Mouse (Mus musculus): Measurements from ENCODE around the gene Gja10. TPM values are rescaled to one million over a fixed set of nuclear protein-coding genes. Genes with fewer than 3 reads are reported as not detected.

The Gja10 gene
- not detected in 2 replicates for polyA plus RNA-seq (2012; rRNA removed)

DNA sequence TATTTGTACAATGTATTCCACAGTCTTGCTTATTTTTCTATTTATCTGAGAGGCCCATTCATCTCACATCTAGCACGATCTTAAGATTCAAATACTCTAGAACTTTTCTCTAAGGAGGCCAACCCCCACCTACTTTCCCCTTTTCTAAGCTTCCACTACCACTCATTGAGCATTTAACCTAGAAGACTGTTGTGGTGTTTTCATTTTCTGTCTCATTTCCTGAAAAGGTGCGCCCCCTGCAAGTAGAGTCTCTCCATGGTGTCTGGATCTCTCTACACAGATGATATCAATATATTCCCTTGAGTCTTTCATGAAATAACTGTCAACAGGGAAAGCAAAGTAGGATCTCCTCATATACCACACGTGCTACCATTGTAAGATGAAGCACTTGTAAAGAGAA lies at the start of gene Gja10:
TSS of gene Gja10 (minus strand) at position 101 of the 400 bp plus-strand sequence.
- Histone ChIP-seq H3K4me3 (replicated peaks; ENCODE audit: insufficient read depth, low read depth, low read length) (no peak within 1 kb of the TSS), H3K27me3 (ENCODE audit: control insufficient read depth, insufficient read depth, low read length) (no peaks in the 10 kb centered on the region), H3K27ac (ENCODE audit: insufficient read depth, low read length) (no peak within 1 kb of the TSS), H3K4me1 (ENCODE audit: control insufficient read depth, insufficient read depth, low read length) (no peaks in the 10 kb centered on the region)
- TF ChIP-seq POLR2A (IDR thresholded peaks at IDR 0.05; ENCODE audit: borderline replicate concordance, insufficient read depth, low read length) (no peak), CTCF (IDR thresholded peaks at IDR 0.05; ENCODE audit: borderline replicate concordance, insufficient read depth, low read depth, low read length) (no peak)
- 60% methylated on average over 3 of the region's 3 CpGs for WGBS
- DNase-seq, result no peak

DNA sequence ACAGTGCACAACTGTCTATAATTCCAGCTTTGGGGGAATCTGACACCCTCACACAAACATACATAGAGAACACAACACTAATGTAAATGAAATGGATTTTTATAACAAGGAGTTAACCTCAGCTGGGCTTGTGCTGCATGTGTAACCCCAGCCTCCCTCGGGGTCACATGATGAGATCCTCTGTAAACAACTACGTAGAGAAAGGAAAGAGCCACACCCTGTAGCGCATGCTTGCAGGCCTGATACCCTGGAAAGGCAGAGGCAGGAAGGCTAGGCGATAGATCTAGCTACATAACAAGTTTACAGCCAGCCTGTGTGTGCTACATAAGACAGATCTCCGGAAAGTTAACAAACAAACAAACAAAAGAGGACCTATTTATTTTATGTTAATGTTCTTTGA lies 49.1 kb upstream of the Gja10 start:
- no peaks in the 10 kb centered on the region for H3K4me1 ChIP-seq (ENCODE audit: control insufficient read depth, insufficient read depth, low read length)
- TF ChIP-seq POLR2A (IDR thresholded peaks at IDR 0.05; ENCODE audit: borderline replicate concordance, insufficient read depth, low read length) (no peak), CTCF (IDR thresholded peaks at IDR 0.05; ENCODE audit: borderline replicate concordance, insufficient read depth, low read depth, low read length) (no peak)
- no peaks in the 10 kb centered on the region for H3K27me3 ChIP-seq (ENCODE audit: control insufficient read depth, insufficient read depth, low read length)
- H3K27ac ChIP-seq (ENCODE audit: insufficient read depth, low read length), result no peak overlapping the region
- DNase-seq, result no peak
- H3K4me3 ChIP-seq (replicated peaks; ENCODE audit: insufficient read depth, low read depth, low read length), result no peak overlapping the region
- 86% methylated on average over 5 of the region's 5 CpGs for WGBS

- H3K4me1 ChIP-seq (ENCODE audit: control insufficient read depth, insufficient read depth, low read length), result no peaks in the 10 kb centered on the region; the same call in 1 of the 2 replicates
- no peak overlapping the region for H3K4me3 ChIP-seq (replicated peaks; ENCODE audit: insufficient read depth, low read depth, low read length)
- no peaks in the 10 kb centered on the region for H3K27me3 ChIP-seq (ENCODE audit: control insufficient read depth, insufficient read depth, low read length)
- no peak overlapping the region for H3K27ac ChIP-seq (ENCODE audit: insufficient read depth, low read length)
- TF ChIP-seq POLR2A (IDR thresholded peaks at IDR 0.05; ENCODE audit: borderline replicate concordance, insufficient read depth, low read length) (no peak), CTCF (IDR thresholded peaks at IDR 0.05; ENCODE audit: borderline replicate concordance, insufficient read depth, low read depth, low read length) (no peak)
- no peak for DNase-seq
These were observed 19.1 kb upstream of the Gja10 start for GRCm38 (mm10) chr4:32621637-32622036.

DNA sequence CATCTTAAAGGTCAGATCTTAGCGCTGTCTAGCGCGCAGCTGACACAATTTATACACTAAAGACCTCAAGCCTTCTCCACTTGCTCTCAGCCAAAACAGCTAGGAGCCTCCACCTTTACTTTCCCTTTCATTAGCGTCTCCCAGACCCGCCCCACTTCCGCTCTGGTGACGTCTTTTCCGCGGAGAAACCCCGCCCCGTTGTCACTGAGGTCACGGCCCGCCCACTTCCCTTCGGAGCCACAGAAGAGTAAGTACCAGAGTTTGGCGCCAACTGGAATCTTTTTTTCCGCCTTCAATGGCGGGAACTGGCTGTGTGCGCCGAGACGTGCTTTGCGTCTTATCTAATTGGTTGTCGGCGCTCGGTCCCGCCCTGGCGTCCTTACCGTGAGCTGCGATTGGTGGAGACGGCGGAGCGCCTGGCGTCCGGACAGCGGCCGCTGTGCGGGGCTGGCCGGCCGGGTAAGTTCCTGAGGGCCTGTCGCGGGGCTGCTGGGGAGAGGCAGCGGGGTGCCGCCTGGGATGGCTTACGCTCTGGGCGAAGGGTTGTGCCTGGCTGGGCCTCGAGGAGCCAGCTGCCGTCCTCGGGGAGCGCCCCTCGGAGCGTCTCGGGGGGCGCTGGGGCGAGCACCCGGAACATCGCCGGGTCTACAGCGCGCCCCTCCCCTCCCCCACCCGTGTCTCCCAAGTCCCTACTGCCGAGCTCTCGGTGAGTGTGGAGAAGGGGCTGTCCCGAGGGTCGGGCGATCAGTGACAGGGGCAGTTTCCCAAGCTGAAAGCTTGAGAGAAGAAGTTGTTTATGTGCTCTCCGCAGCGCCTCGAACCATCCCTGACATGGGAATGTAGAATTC lies 12.7 kb upstream of the Gja10 start, which contains the start of gene Casp8ap2:
TSS of gene Casp8ap2 (plus strand) at position 418 of the 848 bp plus-strand sequence.
- TF ChIP-seq POLR2A (IDR thresholded peaks at IDR 0.05; ENCODE audit: borderline replicate concordance, insufficient read depth, low read length) (peak; percentile 85), CTCF (IDR thresholded peaks at IDR 0.05; ENCODE audit: borderline replicate concordance, insufficient read depth, low read depth, low read length) (no peak)
- WGBS, result under 1% methylated on average over 67 of the region's 67 CpGs
- Histone ChIP-seq H3K27me3 (ENCODE audit: control insufficient read depth, insufficient read depth, low read length) (no peaks in the 10 kb centered on the region), H3K27ac (ENCODE audit: insufficient read depth, low read length) (peak within 1 kb of the TSS; percentile 26; the same call in 1 of the 2 replicates), H3K4me3 (replicated peaks; ENCODE audit: insufficient read depth, low read depth, low read length) (peak within 1 kb of the TSS; percentile 65), H3K4me1 (ENCODE audit: control insufficient read depth, insufficient read depth, low read length) (no peaks in the 10 kb centered on the region)
- DNase-seq, result peak; percentile 99 to 100

DNA sequence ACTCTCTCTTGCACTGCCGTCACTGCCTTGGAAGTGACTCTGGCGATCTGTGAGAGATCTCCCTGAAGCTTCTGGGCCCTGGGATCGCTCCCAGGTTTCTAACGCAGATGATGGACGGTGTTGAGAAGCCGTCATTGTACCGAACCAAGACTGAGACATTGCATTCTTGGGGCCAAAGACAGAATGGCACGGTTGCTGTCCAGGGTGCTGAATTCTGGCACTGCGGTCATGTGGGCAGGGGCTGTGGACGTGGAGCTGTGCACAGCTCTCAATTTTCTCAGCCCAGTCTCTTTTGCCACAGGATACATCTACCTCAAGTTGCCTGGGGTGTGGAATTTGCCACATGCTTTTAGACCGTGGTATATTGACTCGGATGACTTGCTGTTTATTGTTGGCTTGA lies 1.4 kb downstream of the Gja10 start:
- H3K4me3 ChIP-seq (replicated peaks; ENCODE audit: insufficient read depth, low read depth, low read length), result no peak overlapping the region
- H3K27ac ChIP-seq (ENCODE audit: insufficient read depth, low read length), result no peak overlapping the region
- 28% methylated on average over 12 of the region's 12 CpGs for WGBS
- no peaks in the 10 kb centered on the region for H3K27me3 ChIP-seq (ENCODE audit: control insufficient read depth, insufficient read depth, low read length)
- TF ChIP-seq POLR2A (IDR thresholded peaks at IDR 0.05; ENCODE audit: borderline replicate concordance, insufficient read depth, low read length), result no peak
- TF ChIP-seq CTCF (IDR thresholded peaks at IDR 0.05; ENCODE audit: borderline replicate concordance, insufficient read depth, low read depth, low read length), result no peak
- H3K4me1 ChIP-seq (ENCODE audit: control insufficient read depth, insufficient read depth, low read length), result no peaks in the 10 kb centered on the region
- no peak for DNase-seq

DNA sequence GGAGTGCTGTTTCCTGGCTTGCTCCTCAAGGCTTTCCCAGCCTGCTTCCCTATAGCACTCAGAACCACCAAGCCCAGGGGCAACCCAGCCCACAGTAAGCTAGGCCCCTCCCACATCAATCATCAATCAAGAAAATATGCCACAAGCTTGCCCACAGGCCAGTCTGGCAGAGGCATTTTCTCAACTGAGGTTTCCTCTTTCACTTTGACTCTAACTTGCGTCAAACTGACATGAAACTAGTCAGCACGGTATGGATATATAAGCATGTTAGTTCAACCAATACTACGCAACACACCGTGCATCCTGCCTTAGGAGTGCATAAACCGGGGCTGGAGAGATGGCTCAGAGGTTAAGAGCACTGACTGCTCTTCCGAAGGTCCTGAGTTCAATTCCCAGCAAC lies 14.3 kb downstream of the Gja10 start:
- Histone ChIP-seq H3K4me1 (ENCODE audit: control insufficient read depth, insufficient read depth, low read length) (no peaks in the 10 kb centered on the region), H3K27me3 (ENCODE audit: control insufficient read depth, insufficient read depth, low read length) (no peaks in the 10 kb centered on the region), H3K27ac (ENCODE audit: insufficient read depth, low read length) (no peak overlapping the region), H3K4me3 (replicated peaks; ENCODE audit: insufficient read depth, low read depth, low read length) (no peak overlapping the region)
- WGBS, result 92% methylated on average over 6 of the region's 6 CpGs
- no peak for DNase-seq
- TF ChIP-seq CTCF (IDR thresholded peaks at IDR 0.05; ENCODE audit: borderline replicate concordance, insufficient read depth, low read depth, low read length) (no peak), POLR2A (IDR thresholded peaks at IDR 0.05; ENCODE audit: borderline replicate concordance, insufficient read depth, low read length) (no peak)

DNA sequence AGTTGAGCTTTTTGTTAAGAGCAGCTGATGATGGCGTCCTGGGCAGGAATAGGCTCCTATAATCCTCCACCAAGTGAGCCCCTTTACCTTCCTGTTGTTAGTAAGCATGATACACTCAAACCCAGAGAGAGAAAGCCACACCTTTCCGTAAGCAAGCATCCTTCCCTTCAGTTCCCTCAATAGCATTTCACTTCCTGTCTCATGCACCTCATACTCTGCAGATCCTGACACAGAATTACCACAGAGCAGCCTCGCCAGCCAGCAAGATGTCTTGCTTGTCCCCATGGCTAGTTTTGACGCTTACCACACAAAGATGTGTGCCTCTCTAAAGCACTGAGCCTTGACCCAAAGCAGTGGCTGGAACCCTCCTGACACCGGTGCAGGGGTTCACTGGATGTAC lies 15.0 kb downstream of the Gja10 start:
- WGBS, result 94% methylated on average over 5 of the region's 5 CpGs

DNA sequence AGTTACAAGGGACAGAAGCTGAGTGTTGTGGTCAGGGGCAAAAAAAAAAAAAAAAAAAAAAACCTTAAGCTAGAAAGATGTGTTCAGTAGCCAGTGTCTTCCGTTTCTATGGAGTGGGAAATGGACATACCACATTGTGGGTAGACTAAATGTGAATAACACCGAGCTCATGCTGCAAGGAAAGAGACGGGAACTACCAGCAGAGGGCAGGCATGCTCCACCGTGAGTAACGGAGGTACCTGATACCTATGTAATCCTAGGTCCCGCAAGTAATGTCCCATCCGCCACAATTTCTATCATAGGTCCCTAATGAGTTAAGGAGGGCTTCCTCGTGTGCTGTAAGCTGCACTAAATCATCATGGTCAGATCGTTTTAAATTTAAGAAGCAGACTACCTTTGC lies 16.0 kb downstream of the Gja10 start:
- no peak overlapping the region for H3K4me3 ChIP-seq (replicated peaks; ENCODE audit: insufficient read depth, low read depth, low read length)
- H3K27ac ChIP-seq (ENCODE audit: insufficient read depth, low read length), result no peak overlapping the region
- no peaks in the 10 kb centered on the region for H3K4me1 ChIP-seq (ENCODE audit: control insufficient read depth, insufficient read depth, low read length)
- WGBS, result 22% methylated on average over 9 of the region's 9 CpGs
- peak; percentile 80 for TF ChIP-seq CTCF (IDR thresholded peaks at IDR 0.05; ENCODE audit: borderline replicate concordance, insufficient read depth, low read depth, low read length)
- no peak for TF ChIP-seq POLR2A (IDR thresholded peaks at IDR 0.05; ENCODE audit: borderline replicate concordance, insufficient read depth, low read length)
- peak; percentile 42 to 59 for DNase-seq
- no peaks in the 10 kb centered on the region for H3K27me3 ChIP-seq (ENCODE audit: control insufficient read depth, insufficient read depth, low read length)

More for the DNA sequence above, 15.0 kb downstream of the Gja10 start:
- TF ChIP-seq CTCF (IDR thresholded peaks at IDR 0.05; ENCODE audit: borderline replicate concordance, insufficient read depth, low read depth, low read length), result no peak
- no peak for TF ChIP-seq POLR2A (IDR thresholded peaks at IDR 0.05; ENCODE audit: borderline replicate concordance, insufficient read depth, low read length)
- DNase-seq, result no peak
- Histone ChIP-seq H3K27me3 (ENCODE audit: control insufficient read depth, insufficient read depth, low read length) (no peaks in the 10 kb centered on the region), H3K4me3 (replicated peaks; ENCODE audit: insufficient read depth, low read depth, low read length) (no peak overlapping the region), H3K27ac (ENCODE audit: insufficient read depth, low read length) (no peak overlapping the region), H3K4me1 (ENCODE audit: control insufficient read depth, insufficient read depth, low read length) (no peaks in the 10 kb centered on the region)

All from cerebellum, adult 2 months (tissue).